Mouse (Mus musculus): ENCODE measurements around the gene Sparc. TPM values are rescaled to one million over a fixed set of nuclear protein-coding genes. Genes with fewer than 3 reads are reported as not detected.

Gene Sparc
- polyA plus RNA-seq (2014; fragmentation: Illumina TruSeq; extraction: RNeasy Lipid Tissue Mini Kit (QIAGEN cat#74804)): 551 TPM

GRCm38 (mm10) chr11:55422978-55423377 is at the start of gene Sparc:
Gene Sparc, minus strand, starts transcription at chr11:55423183.

DNA sequence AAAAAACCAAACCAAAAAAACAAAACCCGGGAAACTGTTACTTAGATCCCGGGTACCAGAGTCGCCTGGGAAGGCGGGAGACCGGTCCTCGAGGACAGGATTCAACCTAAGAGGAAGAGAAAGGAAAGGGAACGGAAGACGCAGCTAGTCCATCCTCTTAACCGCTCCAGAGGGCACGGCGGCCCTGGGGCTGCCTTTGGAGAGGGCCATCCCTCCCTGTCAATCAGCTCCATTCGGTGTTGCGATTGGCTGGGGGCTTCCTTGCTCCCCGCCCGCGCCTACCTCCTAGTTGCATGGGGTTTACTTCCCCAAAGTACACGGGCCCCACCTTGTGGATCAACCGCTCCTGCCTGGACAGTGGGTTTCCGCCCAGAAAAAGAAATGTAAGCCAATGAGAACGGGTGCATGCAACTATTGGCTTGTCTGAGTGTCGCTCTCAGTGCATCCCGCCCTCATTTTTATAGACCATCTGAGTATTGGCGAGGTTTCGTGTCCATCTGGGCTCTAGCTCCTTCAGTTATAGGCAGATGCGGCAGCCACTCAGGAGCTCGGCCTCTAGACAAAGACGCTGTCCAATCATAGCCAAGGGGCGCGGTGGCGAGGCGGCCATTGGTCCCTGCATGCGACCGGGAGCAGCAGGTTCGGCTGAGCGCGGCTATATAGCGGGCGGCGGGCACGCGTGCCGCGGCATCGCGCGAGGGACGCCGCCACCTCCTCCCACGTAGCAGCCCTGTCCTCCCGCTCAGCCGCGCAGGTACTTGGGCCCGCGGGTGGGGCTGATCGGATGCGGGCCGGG is 46.3 kb upstream of the Sparc start, which contains the start of gene G3bp1:
G3bp1 (plus strand) TSS at position 638 of the 796 bp plus-strand sequence.

GRCm38 (mm10) chr11:55461019-55461645 is 38.1 kb upstream of the Sparc start, which contains the start of gene Atox1:
Gene Atox1, minus strand, starts transcription at chr11:55461239.

Other genes starting within 250 kb of the Sparc start
- 1.3 TPM for gene Slc36a2, start 238.1 kb downstream of the Sparc start, polyA plus RNA-seq (2014; fragmentation: Illumina TruSeq; extraction: RNeasy Lipid Tissue Mini Kit (QIAGEN cat#74804))
- 1.7 TPM for gene Slc36a1, start 218.8 kb downstream of the Sparc start, polyA plus RNA-seq (2014; fragmentation: Illumina TruSeq; extraction: RNeasy Lipid Tissue Mini Kit (QIAGEN cat#74804))
- gene Fat2, start 86.6 kb downstream of the Sparc start, polyA plus RNA-seq (2014; fragmentation: Illumina TruSeq; extraction: RNeasy Lipid Tissue Mini Kit (QIAGEN cat#74804)): 0.09 TPM
- not detected for gene Atox1, start 38.1 kb upstream of the Sparc start, polyA plus RNA-seq (2014; fragmentation: Illumina TruSeq; extraction: RNeasy Lipid Tissue Mini Kit (QIAGEN cat#74804))
- 68.5 TPM for gene G3bp1, start 46.5 kb upstream of the Sparc start, polyA plus RNA-seq (2014; fragmentation: Illumina TruSeq; extraction: RNeasy Lipid Tissue Mini Kit (QIAGEN cat#74804))
- gene Glra1, start 185.0 kb upstream of the Sparc start, polyA plus RNA-seq (2014; fragmentation: Illumina TruSeq; extraction: RNeasy Lipid Tissue Mini Kit (QIAGEN cat#74804)): not detected